Mouse (Mus musculus): ENCODE data around the gene Rab43.
A peak's percentile ranks its signal among the peaks of the same experiment; 100 is the strongest.

Gene Rab43

DNA sequence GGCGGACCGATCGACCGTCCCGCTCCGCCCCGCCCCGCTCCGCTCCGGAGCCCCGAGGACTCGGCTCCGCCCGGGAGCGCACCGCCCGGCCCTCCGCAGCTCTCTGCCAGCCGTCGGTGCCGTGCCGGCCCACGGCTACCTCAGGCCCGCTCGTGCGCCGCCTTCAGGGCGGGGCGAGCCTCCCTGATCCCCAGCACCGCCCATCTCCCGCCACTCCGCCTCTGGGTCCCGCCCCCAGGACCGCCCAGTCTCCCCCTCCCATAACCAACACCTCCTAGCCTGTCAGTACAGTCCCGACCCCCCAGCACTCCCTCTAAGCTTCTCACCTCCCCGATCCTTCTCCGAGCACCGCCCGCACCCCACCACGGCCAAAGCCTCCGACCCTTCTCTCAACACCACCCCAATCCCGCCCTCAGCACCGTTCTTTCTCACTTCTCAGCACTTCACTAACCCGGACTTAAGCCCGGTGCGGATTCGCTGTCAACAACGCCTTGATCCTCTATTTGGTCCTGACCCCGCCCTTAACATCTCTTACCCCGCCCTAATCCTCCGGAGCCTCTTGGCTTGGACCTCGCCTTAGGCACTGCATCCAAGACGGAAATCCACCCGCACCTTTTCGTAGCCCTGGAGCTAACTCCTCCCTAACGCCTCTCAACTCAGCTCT is at the start of gene Rab43:
Gene Rab43 (minus strand): TSS at position 490 of the 664 bp plus-strand sequence.
- peak; percentile 97 for DNase-seq (ENCODE audit: low read depth, low spot score)

DNA sequence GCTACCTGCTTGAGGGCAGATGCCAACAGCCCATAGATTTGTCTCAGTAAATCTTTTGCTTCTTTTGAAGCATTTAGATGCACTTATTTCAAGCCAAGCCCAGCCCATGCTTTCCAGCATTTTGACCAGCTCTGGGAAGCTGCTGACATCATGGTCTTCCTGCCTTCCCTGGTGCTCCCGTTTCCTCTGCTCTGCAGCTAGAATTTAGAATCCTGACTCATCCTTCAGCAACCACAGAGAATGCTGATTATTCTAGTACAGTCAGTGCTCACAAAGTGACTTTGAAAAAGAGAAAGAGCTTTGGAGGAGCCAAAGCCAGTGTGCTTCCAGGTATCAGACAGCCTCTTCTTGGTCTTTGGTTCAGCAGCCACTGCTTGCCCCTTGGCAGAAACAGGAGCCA is 45.1 kb upstream of the Rab43 start:
- no peak for DNase-seq (ENCODE audit: low read depth, low spot score)

DNA sequence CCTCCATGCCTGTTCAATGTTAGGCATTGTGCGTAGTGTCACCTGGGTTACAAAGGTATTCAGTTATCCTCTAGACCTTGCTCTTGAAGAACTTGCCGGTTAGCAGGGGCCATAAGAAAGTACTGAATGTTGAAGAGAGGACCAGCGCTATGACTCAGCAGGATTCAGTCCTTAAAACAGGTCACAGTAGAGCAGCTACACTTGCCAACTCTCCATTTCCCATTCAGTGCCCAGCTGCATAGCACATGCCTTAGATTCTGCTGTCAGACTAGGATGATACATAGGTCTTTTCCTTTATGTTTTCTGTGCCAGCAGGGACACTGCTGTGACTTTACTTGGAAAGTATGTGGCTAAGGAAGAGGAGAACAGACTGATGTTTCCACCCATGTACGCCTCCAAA is 41.5 kb upstream of the Rab43 start:
- no peak for DNase-seq (ENCODE audit: low read depth, low spot score)

DNA sequence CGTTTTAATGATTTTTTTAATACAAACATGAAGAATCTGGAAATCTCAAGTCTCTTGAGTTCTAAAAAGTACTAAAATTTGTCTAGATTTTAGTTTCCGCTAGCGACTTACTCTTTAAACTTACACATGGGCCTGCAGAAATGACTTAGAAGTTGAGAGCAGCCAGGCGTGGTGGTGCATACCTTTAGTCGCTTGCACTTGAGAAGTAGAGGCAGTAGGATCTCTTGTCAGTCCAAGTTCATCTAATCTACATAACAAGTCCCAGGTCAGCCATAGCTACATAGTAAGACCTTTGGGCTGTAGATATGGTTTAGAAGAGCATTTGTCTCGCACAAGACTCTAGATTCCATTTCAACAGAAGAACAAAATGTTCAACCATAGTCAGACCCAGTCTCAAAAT is 39.9 kb upstream of the Rab43 start:
- DNase-seq (ENCODE audit: low read depth, low spot score): peak; percentile 47

DNA sequence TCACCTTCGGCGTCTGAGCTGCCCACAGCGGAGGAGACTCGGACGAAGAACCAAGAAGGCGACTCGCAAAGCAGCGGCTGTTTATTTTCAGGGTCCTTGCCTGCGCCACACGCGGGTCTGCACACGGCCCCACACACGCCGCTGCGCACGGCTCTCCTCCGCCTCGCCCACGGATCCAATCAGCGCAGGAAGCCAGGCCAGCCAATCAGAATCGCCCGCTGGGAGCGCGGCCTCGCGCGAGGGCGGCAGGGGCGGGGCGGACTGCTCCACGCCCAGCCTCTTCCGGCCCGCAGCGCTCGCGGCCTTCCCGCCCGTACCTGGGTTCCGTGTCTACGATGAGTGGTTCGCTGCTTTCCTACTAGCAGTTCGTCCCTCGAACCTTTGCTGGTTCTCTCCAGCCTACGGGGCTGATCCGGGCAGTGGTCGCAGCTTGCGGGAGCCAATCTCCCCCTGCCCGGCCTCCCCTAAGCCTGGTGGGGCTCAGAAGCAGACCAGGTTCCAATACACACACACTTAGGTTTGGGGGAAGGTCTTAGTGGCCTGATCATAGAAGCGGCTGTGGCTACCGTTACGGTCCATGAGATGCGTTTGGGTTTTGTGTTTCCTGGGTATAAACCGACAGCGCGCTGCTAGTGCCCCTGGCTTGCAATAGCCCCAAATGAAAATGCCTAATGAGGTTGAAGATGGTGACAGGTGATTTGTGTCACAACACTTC is 39.1 kb upstream of the Rab43 start, which contains the start of gene Cnbp:
Gene Cnbp (minus strand): TSS at position 207 of the 715 bp plus-strand sequence.
- peak; percentile 99 for DNase-seq (ENCODE audit: low read depth, low spot score)

DNA sequence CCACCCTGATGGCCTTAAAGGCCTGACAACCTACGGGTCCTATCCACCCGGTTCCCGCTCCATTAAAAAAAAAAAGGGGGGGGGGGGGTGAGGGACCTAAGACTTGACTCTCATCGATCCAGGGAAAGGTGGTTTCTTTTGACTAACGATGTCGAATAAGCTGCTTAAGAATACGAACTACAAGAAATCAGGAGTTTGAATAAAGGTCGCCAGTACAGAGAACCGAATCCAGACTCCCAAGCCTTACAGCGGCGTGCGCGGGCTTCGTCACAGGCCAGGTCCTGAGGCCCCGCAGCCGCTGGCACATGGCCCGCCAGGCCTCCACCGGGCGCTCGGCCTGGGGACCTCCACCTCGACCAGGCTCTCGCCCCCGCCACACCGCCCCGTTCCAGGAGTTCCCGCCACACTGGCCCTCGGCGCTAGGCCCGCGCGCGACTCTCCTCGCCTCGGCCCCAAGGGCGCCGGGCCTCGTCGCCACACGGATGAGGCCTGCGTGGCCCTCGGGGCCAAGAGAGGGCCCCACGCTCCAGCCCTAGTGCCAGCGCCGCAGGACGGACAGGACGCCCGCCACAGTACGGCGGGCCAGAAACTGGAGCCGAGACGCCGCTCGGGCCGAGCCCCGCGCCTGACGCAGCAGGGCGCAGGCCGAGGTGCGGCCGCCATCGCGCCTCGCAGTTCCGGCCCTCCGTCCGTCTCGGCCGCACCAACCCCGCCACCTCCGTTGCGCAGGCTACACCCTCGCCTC is 38.4 kb upstream of the Rab43 start:
- DNase-seq (ENCODE audit: low read depth, low spot score): peak; percentile 68

DNA sequence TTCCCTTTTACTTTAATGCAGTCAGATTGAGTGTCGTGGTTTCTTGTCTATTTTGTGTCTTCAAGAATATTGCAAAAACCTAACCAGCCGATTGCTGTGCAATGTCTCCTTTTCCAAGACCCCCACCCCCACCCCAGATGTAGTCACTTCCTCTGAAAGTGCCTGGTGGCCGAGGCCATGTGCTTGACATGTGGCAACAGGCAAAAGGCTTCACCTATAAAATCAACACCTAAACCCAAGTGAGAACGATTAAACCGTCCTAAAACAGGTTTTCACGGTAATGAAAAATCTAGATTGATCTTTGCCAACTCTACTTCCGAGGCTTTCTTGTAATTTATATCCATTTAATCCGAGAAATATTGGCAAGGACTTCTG is 37.8 kb upstream of the Rab43 start:
- peak; percentile 71 for DNase-seq (ENCODE audit: low read depth, low spot score)

DNA sequence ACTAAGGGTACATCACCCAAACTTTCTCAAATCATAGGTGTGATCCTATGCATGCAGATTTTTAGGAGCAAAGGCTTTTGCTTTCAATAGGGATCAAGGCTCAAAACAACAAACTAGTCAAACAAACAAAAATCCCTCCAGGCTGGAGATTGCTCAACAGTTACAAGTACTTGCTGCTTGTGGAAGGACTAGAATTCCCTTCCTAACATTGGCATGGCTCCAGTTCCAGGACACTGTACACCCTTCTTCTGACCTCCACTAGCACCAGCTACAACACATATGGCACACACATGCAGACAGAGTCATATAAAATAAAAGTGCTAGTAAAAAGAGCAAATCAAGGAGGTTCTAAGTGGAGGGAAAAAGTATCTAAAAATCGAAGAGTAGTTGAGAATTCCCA is 34.8 kb upstream of the Rab43 start:
- DNase-seq (ENCODE audit: low read depth, low spot score): no peak

DNA sequence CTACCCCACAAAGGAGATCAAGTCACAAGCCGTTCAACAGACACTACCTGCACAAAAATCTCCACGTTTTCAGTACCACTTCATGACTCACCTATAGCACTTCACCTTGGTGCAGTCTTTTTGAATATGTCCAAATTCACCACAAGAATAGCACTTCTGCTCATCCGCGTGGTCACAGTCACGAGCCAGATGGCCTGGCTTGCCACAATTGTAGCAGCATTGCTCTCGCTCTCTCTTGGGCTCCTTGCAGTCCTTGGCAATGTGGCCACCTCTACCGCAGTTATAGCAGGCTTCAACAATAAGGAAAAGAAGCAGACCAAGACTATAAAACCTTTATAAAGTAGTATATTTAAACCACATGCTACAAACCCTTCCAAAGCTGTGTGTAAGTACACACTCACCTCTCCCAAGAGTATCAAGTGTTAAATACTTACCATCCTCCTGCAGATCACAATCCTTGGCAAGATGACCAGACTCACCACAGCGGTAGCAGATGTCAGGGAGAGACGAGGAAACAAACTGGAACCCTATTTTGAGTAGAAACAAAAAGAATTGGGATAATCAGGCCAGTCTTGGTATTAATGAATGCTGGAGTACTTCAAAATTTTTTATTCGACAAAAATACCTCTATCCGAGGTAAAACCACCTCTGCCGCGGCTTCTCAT is 33.2 kb upstream of the Rab43 start:
- no peak for DNase-seq (ENCODE audit: low read depth, low spot score)

DNA sequence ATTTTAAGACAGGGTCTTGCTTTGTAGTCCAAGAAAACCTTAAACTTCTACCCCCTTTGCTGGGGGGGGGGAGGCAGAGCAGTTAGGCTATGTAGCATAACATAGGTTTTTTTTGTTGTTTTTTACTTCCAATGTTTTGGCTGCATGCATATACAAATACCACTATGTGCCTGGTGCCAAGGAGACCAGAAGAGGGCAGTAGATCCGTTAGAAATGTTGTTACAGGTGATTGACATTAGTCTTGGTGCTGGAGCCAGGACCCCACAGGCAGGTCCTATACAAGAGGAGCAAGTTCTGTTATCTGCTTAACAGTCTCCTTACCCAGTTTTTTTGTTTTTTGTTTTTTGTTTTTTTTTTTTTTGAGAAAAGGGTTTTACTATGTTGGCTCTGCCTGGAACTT is 30.3 kb upstream of the Rab43 start:
- peak; percentile 77 for DNase-seq (ENCODE audit: low read depth, low spot score)

DNA sequence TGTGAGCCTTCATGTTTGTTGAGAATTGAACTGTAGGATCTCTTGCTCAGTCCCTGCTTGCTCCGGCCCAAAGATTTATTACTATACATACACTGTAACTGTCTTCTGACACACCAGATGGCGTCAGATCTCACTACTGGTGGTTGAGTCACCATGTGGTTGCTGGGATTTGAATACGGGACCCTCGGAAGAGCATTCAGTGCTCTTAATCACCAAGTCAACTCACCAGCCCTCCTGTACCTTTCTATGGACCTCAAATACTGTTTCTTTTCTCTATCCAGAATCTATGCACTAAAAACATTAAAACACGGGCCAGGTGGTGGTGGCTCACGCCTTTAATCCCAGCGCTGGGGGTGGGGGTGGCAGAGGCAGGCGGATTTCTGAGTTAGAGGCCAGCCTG is 29.7 kb upstream of the Rab43 start:
- no peak for DNase-seq (ENCODE audit: low read depth, low spot score)

DNA sequence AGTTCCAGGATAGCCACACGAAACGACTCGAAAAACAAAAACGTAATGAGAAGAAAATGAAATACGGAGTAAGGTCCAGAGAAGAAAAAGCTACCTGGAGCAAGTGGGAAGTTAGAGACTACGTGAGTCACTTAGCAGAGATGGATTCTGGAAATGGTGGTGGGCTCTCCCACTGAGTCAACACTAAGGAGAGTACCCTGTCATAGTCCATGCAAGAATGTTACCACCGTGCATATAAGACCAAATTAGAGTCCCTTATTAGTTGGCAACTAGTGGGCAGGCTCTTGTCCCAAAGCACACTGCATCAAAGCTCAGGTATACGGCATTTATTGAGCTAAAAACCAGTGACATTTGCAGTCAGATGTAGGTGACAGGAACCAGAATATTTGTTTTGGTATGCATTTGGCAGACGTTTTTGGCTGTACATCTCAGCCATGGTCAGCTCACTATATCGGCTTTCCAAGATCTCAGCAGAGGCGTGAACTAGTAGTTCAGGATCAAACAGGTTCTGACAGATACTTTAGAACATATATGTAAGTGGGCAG is 27.9 kb upstream of the Rab43 start:
- DNase-seq (ENCODE audit: low read depth, low spot score): no peak

DNA sequence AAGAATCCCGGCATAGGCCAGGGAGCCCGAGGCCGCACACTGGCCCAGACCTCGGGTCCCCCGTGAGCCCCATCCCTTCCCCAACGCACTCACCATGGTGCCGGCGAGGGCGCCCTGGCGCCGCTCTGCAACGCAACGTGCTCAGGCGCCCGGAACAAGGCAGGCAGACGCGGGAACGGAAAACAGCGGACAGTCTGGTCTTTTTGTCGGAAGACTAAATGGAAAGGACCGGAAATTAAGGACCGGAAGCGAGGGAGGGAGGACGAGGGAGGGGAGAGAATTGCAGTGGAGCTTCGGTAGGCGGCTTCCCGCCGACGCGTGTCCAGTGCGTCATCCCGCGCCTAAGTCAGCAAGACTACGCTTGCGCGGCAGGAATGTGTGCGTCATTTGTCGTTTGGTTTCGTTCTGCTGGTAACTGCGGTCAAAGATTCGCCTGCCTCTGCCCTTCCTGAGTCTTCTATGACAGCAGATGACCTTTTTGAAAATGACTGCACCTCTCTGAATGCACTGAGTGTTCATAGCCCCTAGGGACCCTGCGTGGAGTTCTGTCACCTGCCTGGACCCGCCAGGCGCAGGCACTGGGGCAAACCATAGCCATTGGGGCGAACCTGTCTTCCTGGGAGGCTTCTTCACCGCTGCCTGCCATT is 26.7 kb upstream of the Rab43 start, which contains the start of gene Isy1:
Gene Isy1 (minus strand): TSS at position 248 of the 647 bp plus-strand sequence.
- DNase-seq (ENCODE audit: low read depth, low spot score): peak; percentile 98

DNA sequence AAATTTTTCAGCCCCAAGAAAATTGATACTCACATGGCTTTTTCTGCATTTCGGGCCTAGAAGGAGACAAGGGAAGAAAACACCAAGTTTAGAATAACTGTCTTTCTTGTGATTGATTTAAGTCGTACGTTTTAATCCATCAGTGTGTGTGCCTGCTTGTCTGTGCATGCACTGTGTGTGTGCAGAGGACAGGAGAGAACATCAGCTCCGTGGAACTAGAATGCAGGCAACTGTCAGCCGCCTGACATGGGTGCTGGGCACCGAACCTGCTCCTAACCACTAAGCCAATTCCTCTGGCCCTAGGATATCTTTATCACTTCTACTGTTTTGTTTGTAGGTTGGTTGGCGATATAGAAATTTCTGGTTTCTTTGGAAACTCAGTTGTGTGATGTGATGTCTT is 23.7 kb upstream of the Rab43 start, which contains the start of gene Gm45140:
Gene Gm45140 (minus strand): TSS at position 101 of the 400 bp plus-strand sequence.
- DNase-seq (ENCODE audit: low read depth, low spot score): no peak

DNA sequence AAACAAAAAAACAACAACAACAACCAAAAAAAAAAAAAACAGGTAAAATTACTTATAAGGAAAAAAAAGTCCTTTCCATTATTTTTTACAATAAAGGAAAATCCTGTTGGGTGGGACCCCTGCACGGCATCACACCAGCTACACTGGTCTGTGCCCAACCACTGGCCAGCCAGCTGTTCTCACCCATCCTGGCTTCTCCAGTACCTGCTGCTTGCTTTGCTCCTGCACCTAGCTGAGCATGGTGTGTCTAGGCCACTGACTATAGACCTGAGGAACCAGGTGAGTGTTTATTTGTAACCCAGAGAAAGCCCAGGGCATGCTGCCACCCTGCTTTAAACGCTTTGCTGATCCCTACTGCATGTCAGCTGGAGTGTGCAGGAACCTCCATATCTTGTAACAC is 8.4 kb upstream of the Rab43 start:
- DNase-seq (ENCODE audit: low read depth, low spot score): no peak

DNA sequence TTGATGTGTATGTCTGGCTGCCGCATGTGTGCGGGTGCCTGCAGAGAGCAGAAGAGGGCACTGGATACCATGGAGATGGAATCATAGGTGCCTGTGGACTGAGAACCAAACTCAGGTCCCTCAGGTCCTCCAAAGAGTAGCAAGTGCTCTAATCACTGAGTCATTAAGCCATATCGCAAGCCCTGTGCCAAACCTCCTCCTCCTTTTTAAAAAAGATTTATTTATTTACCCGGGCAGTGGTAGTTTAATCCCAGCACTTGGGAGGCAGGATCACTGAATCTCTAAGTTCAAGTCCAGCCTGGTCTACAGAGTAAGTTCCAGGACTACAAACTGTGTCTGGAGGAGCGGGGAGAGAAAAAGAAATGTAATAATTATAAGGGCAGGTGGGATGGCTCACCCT is 2.5 kb upstream of the Rab43 start:
- no peak for DNase-seq (ENCODE audit: low read depth, low spot score)

DNA sequence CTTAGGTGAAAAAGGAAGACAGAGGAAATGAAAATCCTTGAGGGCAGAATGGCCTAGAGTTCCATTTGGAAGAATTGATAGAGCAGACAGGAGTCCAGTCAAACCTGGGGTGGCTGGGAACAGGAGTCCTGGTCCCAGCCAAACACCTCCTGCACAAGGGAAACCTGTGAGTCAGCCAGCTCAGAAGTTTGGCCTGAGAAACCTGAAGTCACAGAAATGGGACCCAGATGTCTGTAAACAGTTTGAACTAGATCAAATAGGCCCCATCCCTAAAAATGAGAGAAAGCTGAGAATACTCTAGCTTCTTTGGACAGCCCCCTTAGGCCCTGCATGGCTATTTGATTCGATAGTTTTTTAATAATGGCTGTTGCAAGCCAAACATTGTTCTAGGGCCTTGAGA is 692 bp upstream of the Rab43 start:
- DNase-seq (ENCODE audit: low read depth, low spot score): no peak

DNA sequence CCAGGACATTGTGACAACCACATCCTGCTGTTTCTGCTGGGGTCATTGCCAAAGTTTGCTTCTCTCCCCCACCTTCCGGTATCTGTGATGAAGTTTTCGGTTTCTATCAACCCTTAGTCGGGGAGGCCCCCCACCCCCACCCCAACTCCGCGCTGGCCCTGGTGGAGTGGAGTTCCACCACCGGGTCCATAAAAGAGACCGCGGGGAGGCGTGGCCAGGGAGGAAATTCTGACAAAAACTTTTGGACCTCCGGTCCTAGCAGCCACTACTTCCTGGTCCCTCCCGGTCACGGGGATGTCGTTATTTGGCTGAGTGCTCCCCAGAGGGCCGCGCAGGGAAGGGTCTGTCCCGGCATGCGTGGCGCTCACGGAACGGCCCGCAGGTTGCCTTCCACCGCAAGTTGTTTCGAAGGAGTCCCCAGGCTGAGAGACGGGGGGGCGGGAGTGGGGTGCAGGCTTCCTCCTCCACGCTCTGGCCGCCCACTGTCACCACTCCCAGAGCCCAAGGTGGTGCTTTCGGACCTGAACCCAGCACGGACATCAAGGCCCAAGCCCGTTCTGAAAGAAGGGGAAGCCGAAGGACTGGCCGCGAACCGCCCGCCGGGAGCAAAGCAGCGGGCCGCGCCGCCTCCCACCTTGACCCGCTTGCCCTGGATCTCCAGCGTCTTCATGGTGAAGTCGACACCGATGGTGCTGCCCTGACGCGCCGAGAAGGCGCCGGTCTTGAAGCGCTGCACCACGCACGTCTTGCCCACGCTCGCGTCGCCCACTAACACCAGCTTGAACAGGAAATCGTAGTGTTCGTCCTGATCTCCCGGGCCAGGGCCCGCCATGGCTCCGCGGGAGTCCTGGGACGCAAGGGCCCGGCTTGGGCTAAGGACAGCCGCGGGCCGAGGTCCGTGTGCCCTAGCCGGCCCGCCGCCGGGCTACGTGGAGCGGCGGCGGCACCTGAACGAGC is 973 bp downstream of the Rab43 start:
- peak; percentile 66 for DNase-seq (ENCODE audit: low read depth, low spot score)

DNA sequence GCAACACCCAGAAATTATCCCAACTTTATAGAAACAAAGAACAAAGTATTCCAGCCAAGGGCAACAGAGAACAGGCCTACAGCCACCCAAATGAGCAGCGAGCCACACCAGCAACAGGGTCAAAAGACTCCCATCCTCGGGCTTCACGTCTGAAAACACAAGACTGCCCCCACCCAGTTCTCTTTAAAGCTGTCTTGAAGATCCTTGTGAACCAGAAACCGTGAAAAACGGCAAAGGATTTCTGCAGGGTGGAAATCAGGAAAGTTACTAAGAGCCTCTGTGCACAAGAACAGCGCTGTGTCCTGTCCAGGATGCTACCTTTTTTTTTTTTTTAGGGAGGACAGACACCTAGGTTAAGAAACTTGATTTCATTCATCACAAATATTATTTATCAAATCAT is 1.7 kb downstream of the Rab43 start:
- DNase-seq (ENCODE audit: low read depth, low spot score): no peak

DNA sequence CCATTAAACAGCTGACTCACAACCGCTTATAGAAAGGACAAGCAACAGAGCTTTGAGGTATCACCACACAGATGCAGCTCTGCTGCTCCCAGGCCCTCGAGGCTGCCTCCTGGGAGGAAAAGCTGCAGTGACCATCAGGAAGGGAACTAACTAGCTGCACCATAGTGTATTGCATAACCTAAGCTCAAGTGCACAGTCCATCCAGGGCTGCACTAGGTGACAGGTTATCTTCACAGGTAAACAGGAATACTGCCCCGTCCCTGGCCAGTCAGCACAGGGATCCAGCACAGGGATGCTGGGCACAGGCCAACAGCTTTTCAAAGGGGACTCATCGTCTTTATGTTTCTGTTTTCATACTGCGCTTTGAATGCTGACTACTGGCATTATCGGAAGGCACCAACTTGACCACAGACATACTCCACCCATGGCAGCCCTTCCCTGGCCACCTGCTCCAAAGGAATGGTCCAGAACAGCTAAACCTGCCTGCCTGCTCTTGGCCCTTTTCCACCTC is 2.3 kb downstream of the Rab43 start:
- no peak for DNase-seq (ENCODE audit: low read depth, low spot score)

Measured in ZHBTc4 (cell line).